Mouse (Mus musculus) liver, embryonic 16.5 days (tissue): ENCODE data around the gene Ccl27a. TPM values are rescaled to one million over a fixed set of nuclear protein-coding genes. Genes with fewer than 3 reads are reported as not detected.

ENCODE experiments used
- ATAC-seq: fragments of 200-750 bp; cut with Nextera tagmentation; 2 replicates; pipeline ENCODE4 v1.8.0; 2017; ENCODE audit warnings: low read depth, mild to moderate bottlenecking, moderate number of reproducible peaks, moderate library complexity
- H3K27ac ChIP-seq: fragments of 300-500 bp; sonication (generic); 2 replicates; pipeline ENCODE4 v1.5.1; 2014; ENCODE audit warnings: mild to moderate bottlenecking, low read length
- H3K27me3 ChIP-seq: fragments of 300-500 bp; sonication (generic); 2 replicates; pipeline ENCODE4 v1.6.1; 2014; ENCODE audit warnings: low read depth, low read length, mixed read lengths; ENCODE audit not compliant: control insufficient read depth, insufficient read depth
- H3K36me3 ChIP-seq: fragments of 300-500 bp; sonication (generic); 2 replicates; pipeline ENCODE4 v1.6.1; 2014; ENCODE audit warnings: mild to moderate bottlenecking; ENCODE audit not compliant: control insufficient read depth, insufficient read depth
- H3K4me1 ChIP-seq: fragments of 300-500 bp; sonication (generic); 2 replicates; pipeline ENCODE4 v1.6.1; 2014; ENCODE audit warnings: low read depth, low read length, mixed read lengths; ENCODE audit not compliant: control insufficient read depth
- H3K4me2 ChIP-seq: fragments of 300-500 bp; sonication (generic); 2 replicates; pipeline ENCODE4 v1.6.1; 2014; ENCODE audit warnings: low read depth, low read length, mixed read lengths
- H3K4me3 ChIP-seq: fragments of 300-500 bp; sonication (generic); 2 replicates; pipeline ENCODE4 v1.5.1; 2014; ENCODE audit warnings: low read depth, mild to moderate bottlenecking, low read length
- H3K9ac ChIP-seq: fragments of 300-500 bp; sonication (generic); 2 replicates; pipeline ENCODE4 v1.6.1; 2014; ENCODE audit warnings: low read depth, low read length
- H3K9me3 ChIP-seq: fragments of 300-500 bp; sonication (generic); replicated peaks from 2 replicates; pipeline ENCODE4 v1.6.1; 2016; ENCODE audit warnings: low read length; ENCODE audit not compliant: control insufficient read depth
- WGBS: fragments of 180-500 bp; shearing (Covaris S2); extraction: QIAGEN DNeasy Blood & Tissue Kit; methylation state at CpG from one replicate; pipeline ENCODE4 v1.1.7; 2014; ENCODE audit not compliant: insufficient replicate concordance; 5-methylcytosine and 5-hydroxymethylcytosine counted together
- polyA plus RNA-seq: library from polyadenylated mRNA; unstranded; fragments of >200 nt; fragmentation: Nextera tagmentation; extraction: Ambion mirVana; gene quantifications from 2 replicates; pipeline ENCODE4 v1.2.1, GENCODE M21; 2015

Ccl27a gene
- polyA plus RNA-seq, 1 experiment from 2014 or later = 9.4 TPM

DNA sequence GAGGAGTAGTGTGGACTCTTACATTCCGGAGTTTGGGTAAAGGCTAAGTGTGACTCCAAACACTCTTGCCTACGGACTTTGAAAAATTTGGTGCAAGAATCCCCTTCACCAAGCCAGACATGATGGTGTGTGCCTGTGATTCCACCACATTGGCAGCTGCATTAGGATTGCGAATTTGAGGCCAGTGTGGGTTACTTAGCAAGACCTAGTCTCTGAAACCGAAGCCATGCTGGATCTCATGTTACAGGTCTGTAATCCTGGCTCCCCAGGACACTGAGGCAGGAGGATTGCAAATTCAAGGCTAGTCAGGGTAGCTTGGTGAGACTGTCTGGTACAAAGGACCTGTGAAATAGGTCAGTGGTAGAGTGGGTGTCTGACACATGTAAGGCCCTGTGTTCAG lies 15.3 kb downstream of the Ccl27a start:
- 77% methylated on average over 4 of the region's 4 CpGs for WGBS
- H3K27ac ChIP-seq = peak overlapping the region; percentile 88
- no peak overlapping the region for H3K4me2 ChIP-seq
- no peaks in the 10 kb centered on the region for H3K9me3 ChIP-seq
- H3K4me3 ChIP-seq = no peak overlapping the region
- peaks cover 4% of the 10 kb centered on the region; the same call in 1 of the 2 replicates for H3K36me3 ChIP-seq
- no peak for ATAC-seq
- H3K27me3 ChIP-seq = no peaks in the 10 kb centered on the region
- 0 out of 2 replicates have a peak overlapping the region, but pooled peaks have one; percentile 21 for H3K9ac ChIP-seq
- H3K4me1 ChIP-seq = peaks cover 42% of the 10 kb centered on the region

DNA sequence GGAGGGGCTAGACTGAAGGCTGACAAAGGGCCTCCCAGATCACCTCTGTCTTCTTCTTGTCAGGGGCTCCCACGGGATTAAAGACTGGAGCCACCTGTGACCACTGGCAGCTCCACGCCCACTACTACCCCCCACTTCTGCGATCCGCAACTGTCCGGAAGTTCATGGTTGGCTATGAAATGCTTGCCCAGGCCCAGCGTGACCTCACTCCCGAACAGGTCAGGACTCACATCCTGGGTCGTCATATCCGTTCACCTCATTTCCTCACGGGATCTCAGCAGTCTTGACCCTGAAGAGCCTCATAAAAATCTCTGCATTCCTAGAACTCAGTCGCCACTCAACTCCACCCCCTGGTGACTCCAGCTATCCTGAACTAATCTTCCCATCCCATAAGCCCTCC lies 16.0 kb downstream of the Ccl27a start:
- H3K4me1 ChIP-seq = peaks cover 42% of the 10 kb centered on the region
- H3K27me3 ChIP-seq = no peaks in the 10 kb centered on the region
- H3K9ac ChIP-seq = no peak overlapping the region
- no peak for ATAC-seq
- no peak overlapping the region; the same call in 1 of the 2 replicates for H3K27ac ChIP-seq
- H3K4me2 ChIP-seq = no peak overlapping the region
- 82% methylated on average over 11 of the region's 11 CpGs for WGBS
- H3K36me3 ChIP-seq = peaks cover 4% of the 10 kb centered on the region; the same call in 1 of the 2 replicates
- no peak overlapping the region for H3K4me3 ChIP-seq
- H3K9me3 ChIP-seq = no peaks in the 10 kb centered on the region

DNA sequence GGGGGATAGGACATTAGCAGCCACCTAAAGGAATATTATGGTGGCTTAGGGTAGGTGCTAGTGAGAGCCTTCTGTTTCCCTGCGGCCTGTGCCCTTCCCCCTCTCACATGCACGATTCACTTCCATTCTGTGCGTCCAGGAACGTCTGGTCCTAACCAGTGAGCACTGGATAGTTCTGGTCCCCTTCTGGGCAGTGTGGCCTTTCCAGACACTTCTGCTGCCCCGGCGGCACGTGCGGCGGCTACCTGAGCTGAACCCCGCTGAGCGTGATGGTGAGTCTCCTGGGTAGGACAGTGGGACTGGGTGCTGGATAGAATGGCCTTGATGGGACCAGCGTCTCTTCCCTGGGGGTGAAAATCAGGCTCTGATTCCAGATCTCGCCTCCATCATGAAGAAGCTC lies 16.7 kb downstream of the Ccl27a start:
- H3K9ac ChIP-seq = no peak overlapping the region
- peaks cover 40% of the 10 kb centered on the region for H3K4me1 ChIP-seq
- H3K4me3 ChIP-seq = no peak overlapping the region
- H3K27ac ChIP-seq = no peak overlapping the region
- H3K36me3 ChIP-seq = peaks cover 4% of the 10 kb centered on the region; the same call in 1 of the 2 replicates
- 83% methylated on average over 13 of the region's 13 CpGs for WGBS
- H3K9me3 ChIP-seq = no peaks in the 10 kb centered on the region
- no peaks in the 10 kb centered on the region for H3K27me3 ChIP-seq
- no peak overlapping the region for H3K4me2 ChIP-seq
- no peak for ATAC-seq

DNA sequence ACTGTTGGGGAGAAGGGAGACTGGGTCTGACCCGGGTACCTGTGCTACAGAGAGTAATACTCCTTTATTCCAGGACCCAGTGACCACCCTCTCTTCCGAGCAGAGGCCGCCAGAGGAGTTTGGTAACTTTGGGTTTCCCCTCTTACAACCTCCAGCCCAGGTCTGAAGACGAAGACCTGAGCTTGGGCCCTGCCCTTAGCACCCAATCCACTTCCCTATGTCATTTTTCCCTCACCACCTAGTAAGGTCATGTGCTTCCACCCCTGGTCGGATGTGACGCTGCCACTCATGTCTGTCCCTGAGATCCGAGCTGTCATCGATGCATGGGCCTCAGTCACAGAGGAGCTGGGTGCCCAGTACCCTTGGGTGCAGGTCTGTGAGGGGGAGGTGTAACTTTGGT lies 17.6 kb downstream of the Ccl27a start:
- 61% methylated on average over 8 of the region's 8 CpGs for WGBS
- peaks cover 33% of the 10 kb centered on the region for H3K4me1 ChIP-seq
- peak overlapping the region; percentile 90 for H3K4me2 ChIP-seq
- peak overlapping the region; percentile 76 for H3K4me3 ChIP-seq
- no peak overlapping the region for H3K27ac ChIP-seq
- H3K9me3 ChIP-seq = no peaks in the 10 kb centered on the region
- no peaks in the 10 kb centered on the region for H3K27me3 ChIP-seq
- no peak for ATAC-seq
- H3K9ac ChIP-seq = peak overlapping the region; percentile 80; the same call in 1 of the 2 replicates
- H3K36me3 ChIP-seq = peaks cover 4% of the 10 kb centered on the region; the same call in 1 of the 2 replicates

DNA sequence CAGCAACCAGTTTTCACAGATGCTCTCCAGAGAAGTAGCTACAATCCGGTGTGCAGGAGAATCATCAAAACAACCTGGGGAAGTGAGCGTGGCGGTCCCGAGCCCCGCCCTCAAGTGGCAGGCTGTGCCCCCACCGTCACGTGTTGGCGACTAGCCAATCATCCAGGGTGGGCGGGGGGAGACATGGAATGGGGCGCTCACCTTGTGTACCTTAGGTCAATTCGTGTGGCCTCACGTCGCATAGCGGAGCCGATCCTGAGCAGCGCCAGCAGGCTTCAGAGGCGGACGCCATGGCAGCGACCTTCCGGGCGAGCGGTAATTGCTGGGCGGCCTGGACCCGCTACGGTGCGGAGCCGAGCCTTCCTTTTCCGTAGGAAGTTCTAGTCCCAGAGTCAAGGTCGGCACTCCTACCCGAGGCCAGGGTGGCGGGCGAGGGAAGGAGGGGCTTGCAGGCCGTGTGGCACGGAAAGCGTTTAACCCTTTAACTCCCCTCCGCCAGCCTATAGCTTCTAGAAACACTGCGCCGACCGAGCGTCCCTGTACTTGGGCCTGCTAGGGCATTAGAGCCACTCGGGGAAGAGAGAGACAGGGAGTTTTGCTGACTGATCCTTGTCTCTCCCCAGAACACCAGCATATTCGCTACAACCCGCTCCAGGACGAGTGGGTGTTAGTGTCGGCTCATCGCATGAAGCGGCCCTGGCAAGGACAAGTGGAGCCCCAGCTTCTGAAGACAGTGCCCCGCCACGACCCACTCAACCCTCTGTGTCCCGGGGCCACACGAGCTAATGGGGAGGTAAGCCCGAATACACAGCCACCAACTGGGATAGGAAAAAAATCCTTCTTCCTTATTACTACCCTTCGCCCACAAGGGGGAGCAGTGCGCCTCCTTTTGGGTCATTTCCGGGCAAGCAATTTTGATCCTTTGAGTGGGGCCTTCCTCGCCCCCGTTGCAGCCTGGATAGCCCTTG lies 18.4 kb downstream of the Ccl27a start, which contains the start of gene Sigmar1:
TSS of gene Sigmar1 (minus strand) at position 820 of the 968 bp plus-strand sequence.
- peak within 1 kb of the TSS; percentile 89 for H3K27ac ChIP-seq
- under 1% methylated on average over 57 of the region's 57 CpGs for WGBS
- peak within 1 kb of the TSS; percentile 76 for H3K4me3 ChIP-seq
- ATAC-seq = peak; percentile 78
- H3K27me3 ChIP-seq = no peaks in the 10 kb centered on the region
- peak within 1 kb of the TSS; percentile 90 for H3K4me2 ChIP-seq
- peaks cover 4% of the 10 kb centered on the region; the same call in 1 of the 2 replicates for H3K36me3 ChIP-seq
- peak within 1 kb of the TSS; percentile 80 for H3K9ac ChIP-seq
- H3K4me1 ChIP-seq = peaks cover 25% of the 10 kb centered on the region
- no peaks in the 10 kb centered on the region for H3K9me3 ChIP-seq

DNA sequence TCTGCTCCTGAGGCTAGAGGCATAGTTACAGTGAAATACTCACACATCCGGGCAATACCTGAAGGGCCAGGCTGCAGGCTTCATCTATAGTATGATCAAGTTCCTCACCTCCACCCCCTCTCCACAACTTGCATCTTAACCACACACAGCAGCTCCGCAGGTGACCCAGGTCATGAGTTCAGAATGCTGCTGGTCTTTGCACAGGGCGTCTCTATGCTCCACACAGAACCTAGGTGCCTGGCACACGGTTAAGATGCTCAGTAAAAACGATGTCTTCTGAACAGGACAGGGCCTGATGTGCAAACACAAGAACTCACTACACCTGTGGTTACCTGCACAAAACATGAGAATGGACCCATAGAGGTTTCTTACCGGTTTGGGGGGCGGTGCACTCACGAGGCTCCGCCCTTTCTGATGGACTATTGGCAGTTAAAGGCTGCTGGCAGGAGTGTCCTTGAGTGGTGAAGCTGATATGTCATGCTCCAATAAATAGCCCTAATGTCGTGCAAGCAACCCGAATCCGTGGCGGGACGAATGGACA lies 19.2 kb downstream of the Ccl27a start, which contains the start of gene Galt:
TSS of gene Galt (plus strand) at position 432 of the 541 bp plus-strand sequence.
- WGBS = 16% methylated on average over 14 of the region's 14 CpGs
- Histone ChIP-seq H3K27ac (peak within 1 kb of the TSS; percentile 89), H3K9ac (peak within 1 kb of the TSS; percentile 80), H3K27me3 (no peaks in the 10 kb centered on the region), H3K9me3 (no peaks in the 10 kb centered on the region), H3K4me2 (peak within 1 kb of the TSS; percentile 90), H3K4me1 (peaks cover 18% of the 10 kb centered on the region), H3K4me3 (peak within 1 kb of the TSS; percentile 76), H3K36me3 (peaks cover 4% of the 10 kb centered on the region; the same call in 1 of the 2 replicates)
- peak; percentile 60 for ATAC-seq

DNA sequence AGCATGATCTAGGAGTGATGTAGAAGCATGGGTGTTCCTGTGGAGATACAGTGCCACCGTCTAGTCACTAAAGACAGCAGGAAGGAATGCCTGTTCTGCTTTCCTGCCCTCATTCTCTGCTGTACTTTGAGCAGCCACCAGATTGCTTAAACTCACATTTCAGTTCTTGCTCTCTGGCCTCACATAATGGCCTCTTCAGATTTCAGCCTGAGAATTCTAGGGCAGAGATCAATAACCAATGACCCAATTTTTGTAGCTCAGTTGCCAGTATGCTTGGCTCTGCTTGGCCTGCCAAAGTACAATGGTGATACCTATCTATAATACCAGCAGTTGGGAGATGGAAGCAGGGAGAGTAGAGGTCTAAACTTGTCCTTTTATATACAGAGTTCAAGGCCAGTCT lies 29.0 kb downstream of the Ccl27a start:
- no peaks in the 10 kb centered on the region; the same call in 1 of the 2 replicates for H3K9me3 ChIP-seq
- H3K27ac ChIP-seq = no peak overlapping the region
- H3K4me1 ChIP-seq = peaks cover 8% of the 10 kb centered on the region
- no peaks in the 10 kb centered on the region for H3K36me3 ChIP-seq
- H3K27me3 ChIP-seq = no peaks in the 10 kb centered on the region
- no peak overlapping the region for H3K4me3 ChIP-seq
- H3K4me2 ChIP-seq = no peak overlapping the region
- ATAC-seq = no peak
- WGBS = 58% methylated on average over 1 of the region's 1 CpGs
- no peak overlapping the region for H3K9ac ChIP-seq

DNA sequence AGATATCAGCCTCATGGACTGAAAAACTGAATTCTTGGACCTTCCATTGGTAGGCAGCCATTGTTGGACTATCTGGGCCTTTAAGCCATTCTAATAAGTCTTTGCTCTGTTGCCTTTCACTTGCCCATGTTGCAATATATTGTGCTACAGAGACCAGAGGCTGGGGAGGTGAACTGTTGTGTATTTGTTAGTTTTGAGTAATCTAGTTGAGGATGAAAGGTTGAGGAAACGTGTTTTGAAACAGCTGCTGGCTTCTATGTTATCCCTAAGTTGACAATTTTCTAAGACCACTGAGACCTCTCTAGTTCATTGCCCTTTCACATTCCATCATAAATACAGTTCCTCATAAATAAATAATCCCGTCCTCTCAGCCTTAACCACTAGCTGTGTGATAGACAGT lies 29.9 kb downstream of the Ccl27a start:
- no peak overlapping the region for H3K4me2 ChIP-seq
- WGBS = 54% methylated on average over 2 of the region's 2 CpGs
- no peak for ATAC-seq
- no peaks in the 10 kb centered on the region; the same call in 1 of the 2 replicates for H3K9me3 ChIP-seq
- no peaks in the 10 kb centered on the region for H3K36me3 ChIP-seq
- H3K4me1 ChIP-seq = peaks cover 15% of the 10 kb centered on the region
- H3K4me3 ChIP-seq = no peak overlapping the region
- H3K9ac ChIP-seq = no peak overlapping the region
- H3K27me3 ChIP-seq = no peaks in the 10 kb centered on the region
- no peak overlapping the region for H3K27ac ChIP-seq
